Mouse (Mus musculus) neural tube, embryonic 13.5 days (tissue): ENCODE measurements around the gene Dip2b. TPM values are rescaled to one million over a fixed set of nuclear protein-coding genes. Genes with fewer than 3 reads are reported as not detected.
"Not testable (repeated sequence)": the region's sequence is repeated elsewhere in the genome, so short reads cannot be mapped to it uniquely, and the experiment has no call there.

Source experiments
- ATAC-seq: fragments of 200-750 bp; cut with Nextera tagmentation; 2 replicates; pipeline ENCODE4 v1.8.0; 2017; ENCODE audit warnings: low read depth, mild to moderate bottlenecking, moderate TSS enrichment, moderate library complexity
- H3K27ac ChIP-seq: fragments of 300-500 bp; sonication (generic); replicated peaks from 2 replicates; pipeline ENCODE4 v1.5.1; 2015; ENCODE audit warnings: moderate library complexity, mild to moderate bottlenecking, inconsistent platforms
- H3K27me3 ChIP-seq: fragments of 300-500 bp; sonication (generic); 2 replicates; pipeline ENCODE4 v1.6.1; 2015; ENCODE audit warnings: mild to moderate bottlenecking, inconsistent platforms
- H3K36me3 ChIP-seq: fragments of 300-500 bp; sonication (generic); 2 replicates; pipeline ENCODE4 v1.6.1; 2015; ENCODE audit warnings: mild to moderate bottlenecking, inconsistent platforms
- H3K4me1 ChIP-seq: fragments of 300-500 bp; sonication (generic); replicated peaks from 2 replicates; pipeline ENCODE4 v1.6.1; 2015; ENCODE audit warnings: inconsistent platforms
- H3K4me2 ChIP-seq: fragments of 300-500 bp; sonication (generic); 2 replicates; pipeline ENCODE4 v1.6.1; 2015; ENCODE audit warnings: inconsistent platforms, mild to moderate bottlenecking, moderate library complexity
- H3K4me3 ChIP-seq: fragments of 300-500 bp; sonication (generic); 2 replicates; pipeline ENCODE4 v1.5.1; 2015; ENCODE audit warnings: mild to moderate bottlenecking, inconsistent platforms
- H3K9ac ChIP-seq: fragments of 300-500 bp; sonication (generic); 2 replicates; pipeline ENCODE4 v1.6.1; 2015; ENCODE audit warnings: moderate library complexity, mild to moderate bottlenecking, inconsistent platforms
- H3K9me3 ChIP-seq: fragments of 300-500 bp; sonication (generic); 2 replicates; pipeline ENCODE4 v1.6.1; 2016; ENCODE audit warnings: inconsistent platforms
- WGBS: fragments of 180-500 bp; shearing (Covaris S2); methylation state at CpG from one replicate; pipeline ENCODE4 v1.1.7; 2015; 5-methylcytosine and 5-hydroxymethylcytosine counted together
- polyA plus RNA-seq: library from polyadenylated mRNA; unstranded; fragments of >200 nt; fragmentation: Nextera tagmentation; extraction: Ambion mirVana; gene quantifications from 2 replicates; pipeline ENCODE4 v1.2.1, GENCODE M21; 2015

The Dip2b gene
- polyA plus RNA-seq, 1 experiment from 2014 or later: 18.5 TPM

DNA sequence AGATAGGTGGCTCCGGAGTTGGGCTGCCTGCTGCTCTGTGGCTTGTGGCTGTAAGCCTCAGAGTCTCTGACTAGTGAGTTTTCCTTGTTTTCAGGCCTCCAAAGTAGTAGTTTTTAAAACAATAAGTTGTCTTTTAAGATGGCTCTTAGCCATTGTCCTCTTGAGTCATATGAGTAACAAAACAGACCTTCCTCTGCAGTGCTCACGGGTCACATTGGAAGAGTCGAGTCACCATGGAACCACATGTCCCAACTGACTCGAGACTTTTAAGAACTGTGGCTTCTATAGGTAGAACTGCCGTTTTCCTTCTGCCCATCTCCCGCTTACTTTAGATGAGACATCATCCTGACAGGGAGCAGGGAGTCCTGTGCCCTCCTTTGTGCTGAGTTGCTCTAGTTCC is 198.5 kb downstream of the Dip2b start:
- no peak overlapping the region for H3K4me3 ChIP-seq
- H3K9ac ChIP-seq: no peak overlapping the region
- no peak for ATAC-seq
- WGBS: 94% methylated on average over 6 of the region's 6 CpGs
- H3K36me3 ChIP-seq: peaks cover 71% of the 10 kb centered on the region
- H3K27me3 ChIP-seq: no peaks in the 10 kb centered on the region
- H3K4me2 ChIP-seq: no peak overlapping the region
- H3K27ac ChIP-seq: no peak overlapping the region
- no peaks in the 10 kb centered on the region for H3K9me3 ChIP-seq
- no peaks in the 10 kb centered on the region for H3K4me1 ChIP-seq

DNA sequence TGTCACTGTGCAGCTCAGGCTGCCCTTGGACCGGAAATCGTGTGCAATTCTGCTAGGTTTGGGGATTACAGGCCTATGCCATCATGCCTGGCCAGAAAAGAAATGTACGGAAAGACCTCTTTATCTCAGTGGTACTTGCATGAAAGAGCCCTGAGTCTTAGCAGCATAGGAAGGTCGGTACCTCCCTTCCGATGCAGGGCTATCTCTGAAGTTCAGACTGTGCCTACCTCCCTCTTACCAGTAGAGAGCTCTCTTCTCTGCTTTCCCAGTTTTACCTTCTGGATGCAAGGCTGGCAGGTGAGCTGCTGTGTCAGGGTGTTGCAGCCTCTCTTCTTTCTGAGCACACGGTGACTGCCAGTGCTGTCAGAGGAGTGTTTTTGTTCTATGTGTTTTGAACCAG is 203.3 kb downstream of the Dip2b start:
- Histone ChIP-seq H3K27me3 (no peaks in the 10 kb centered on the region), H3K27ac (no peak overlapping the region), H3K9ac (no peak overlapping the region), H3K9me3 (no peaks in the 10 kb centered on the region), H3K36me3 (peaks cover 84% of the 10 kb centered on the region), H3K4me3 (no peak overlapping the region), H3K4me1 (no peaks in the 10 kb centered on the region), H3K4me2 (no peak overlapping the region)
- no peak for ATAC-seq
- WGBS: 91% methylated on average over 6 of the region's 6 CpGs

DNA sequence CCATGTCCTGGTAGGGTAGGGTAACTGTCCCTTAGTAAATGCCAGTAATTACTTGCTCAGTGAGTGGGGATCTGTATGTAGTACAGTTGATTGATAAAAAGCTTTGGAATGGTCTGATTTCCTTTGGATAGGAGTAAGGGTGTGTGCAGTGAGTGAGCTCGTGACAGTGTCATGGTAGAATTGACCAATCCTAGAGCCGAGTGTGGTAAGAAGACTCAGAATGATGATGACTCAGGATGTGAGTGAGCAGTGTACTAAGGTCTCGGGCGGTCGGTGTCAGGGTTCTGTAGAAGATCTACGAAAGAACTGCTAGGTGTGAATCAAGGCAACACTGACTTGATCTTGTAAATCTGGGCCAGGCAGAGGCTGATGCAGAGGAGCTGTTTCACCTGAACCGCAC is 207.5 kb downstream of the Dip2b start:
- Histone ChIP-seq H3K27me3 (no peaks in the 10 kb centered on the region), H3K4me2 (no peak overlapping the region), H3K9me3 (no peaks in the 10 kb centered on the region), H3K9ac (no peak overlapping the region), H3K36me3 (peaks cover 90% of the 10 kb centered on the region), H3K4me1 (no peaks in the 10 kb centered on the region), H3K27ac (no peak overlapping the region), H3K4me3 (no peak overlapping the region)
- no peak for ATAC-seq
- 94% methylated on average over 7 of the region's 7 CpGs for WGBS

DNA sequence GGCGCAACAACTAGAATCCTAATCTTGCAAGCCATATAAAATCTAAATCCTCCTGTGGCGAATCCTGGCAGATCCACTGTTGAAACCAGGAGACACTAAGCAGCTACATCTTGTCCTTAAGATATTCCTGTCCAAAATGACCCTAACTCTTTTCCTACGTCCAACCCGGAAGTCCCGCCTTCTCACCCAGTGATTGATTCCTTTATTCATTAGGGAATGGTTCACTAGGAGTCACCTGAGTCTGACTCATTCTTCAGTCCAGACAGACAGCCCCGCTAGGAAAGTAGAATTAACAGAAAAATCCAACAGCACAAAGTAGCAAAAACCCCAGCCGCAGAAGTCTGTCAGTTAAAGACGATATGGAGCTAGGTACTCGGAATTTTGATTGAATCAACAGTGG is 208.8 kb downstream of the Dip2b start:
- H3K9ac ChIP-seq: no peak overlapping the region
- no peaks in the 10 kb centered on the region for H3K4me1 ChIP-seq
- ATAC-seq: no peak
- no peaks in the 10 kb centered on the region for H3K27me3 ChIP-seq
- no peak overlapping the region for H3K4me3 ChIP-seq
- H3K4me2 ChIP-seq: no peak overlapping the region
- no peak overlapping the region for H3K27ac ChIP-seq
- peaks cover 97% of the 10 kb centered on the region for H3K36me3 ChIP-seq
- WGBS: 94% methylated on average over 9 of the region's 9 CpGs
- H3K9me3 ChIP-seq: no peaks in the 10 kb centered on the region

DNA sequence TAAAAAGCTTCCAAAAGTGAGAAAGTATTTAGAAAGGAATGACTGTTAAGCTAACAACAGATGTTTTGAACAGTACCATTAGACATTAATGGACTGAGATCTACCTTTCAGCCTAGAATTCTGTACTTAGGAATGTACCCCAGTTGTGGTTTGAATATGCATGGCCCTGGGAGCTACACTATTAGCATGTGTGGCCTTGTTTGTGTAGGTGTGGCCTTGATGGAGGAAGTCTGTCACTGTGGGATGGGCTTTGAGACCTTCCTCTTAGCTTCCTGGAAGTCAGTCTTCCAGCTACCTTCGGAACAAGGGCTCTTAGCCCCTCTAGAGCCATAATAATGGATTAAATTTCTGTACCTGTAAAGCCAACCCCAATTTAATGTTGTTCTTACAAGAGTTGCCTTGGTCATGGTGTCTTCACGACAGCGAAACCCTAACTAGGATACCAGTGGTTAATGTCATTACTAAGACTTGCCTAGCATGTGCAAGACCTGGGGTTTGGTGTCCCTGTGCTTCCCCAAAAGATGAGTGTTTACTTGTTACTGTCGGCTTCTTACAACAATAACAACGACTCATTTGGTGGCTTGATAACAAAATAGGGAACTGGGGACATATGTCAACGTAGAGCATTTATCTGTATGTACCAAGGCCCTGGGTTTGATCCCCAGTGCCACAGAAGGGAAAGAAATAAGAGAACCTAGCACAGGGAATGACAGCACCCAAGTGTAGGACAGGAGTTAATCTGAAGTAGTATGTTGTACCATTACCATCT is 210.4 kb downstream of the Dip2b start:
- Histone ChIP-seq H3K4me3 (no peak overlapping the region), H3K4me1 (no peaks in the 10 kb centered on the region), H3K27me3 (no peaks in the 10 kb centered on the region), H3K9ac (no peak overlapping the region), H3K36me3 (peaks cover 97% of the 10 kb centered on the region), H3K9me3 (no peaks in the 10 kb centered on the region), H3K4me2 (no peak overlapping the region), H3K27ac (no peak overlapping the region)
- 98% methylated on average over 6 of the region's 6 CpGs for WGBS
- no peak for ATAC-seq

DNA sequence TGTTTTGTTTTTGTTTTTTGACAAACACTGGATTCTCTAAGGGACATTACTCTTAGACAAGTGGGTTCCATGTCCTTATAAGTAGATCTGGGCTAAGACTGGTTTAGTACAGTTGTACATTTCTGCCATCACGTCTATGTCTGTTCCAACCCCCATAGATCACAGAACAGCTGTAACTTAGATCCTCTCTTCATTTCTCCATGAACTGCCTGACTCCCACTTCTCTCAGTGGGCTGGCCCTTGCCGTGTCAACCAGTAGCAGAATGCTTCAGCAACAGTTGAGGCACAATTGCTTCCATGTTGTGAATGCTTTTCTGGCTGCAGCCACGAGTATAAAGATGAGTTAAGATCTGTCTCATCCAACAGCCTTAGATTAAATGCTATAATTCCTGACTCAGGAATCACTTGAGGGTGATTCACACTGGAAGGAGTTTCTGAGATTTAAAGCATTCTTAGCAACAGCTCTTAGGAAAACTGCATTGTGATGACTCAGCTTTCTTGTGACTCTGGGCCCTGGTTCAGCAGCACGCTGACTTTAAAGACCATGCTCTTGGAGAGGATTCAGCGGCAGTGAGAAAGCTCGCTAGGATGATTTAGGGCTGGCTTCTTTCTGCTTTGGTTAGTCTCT is 212.8 kb downstream of the Dip2b start:
- Histone ChIP-seq H3K4me1 (no peaks in the 10 kb centered on the region), H3K9ac (no peak overlapping the region), H3K27me3 (no peaks in the 10 kb centered on the region), H3K4me2 (no peak overlapping the region), H3K9me3 (no peaks in the 10 kb centered on the region), H3K4me3 (no peak overlapping the region), H3K27ac (no peak overlapping the region), H3K36me3 (peaks cover 96% of the 10 kb centered on the region)
- WGBS: 82% methylated on average over 6 of the region's 6 CpGs
- no peak for ATAC-seq

DNA sequence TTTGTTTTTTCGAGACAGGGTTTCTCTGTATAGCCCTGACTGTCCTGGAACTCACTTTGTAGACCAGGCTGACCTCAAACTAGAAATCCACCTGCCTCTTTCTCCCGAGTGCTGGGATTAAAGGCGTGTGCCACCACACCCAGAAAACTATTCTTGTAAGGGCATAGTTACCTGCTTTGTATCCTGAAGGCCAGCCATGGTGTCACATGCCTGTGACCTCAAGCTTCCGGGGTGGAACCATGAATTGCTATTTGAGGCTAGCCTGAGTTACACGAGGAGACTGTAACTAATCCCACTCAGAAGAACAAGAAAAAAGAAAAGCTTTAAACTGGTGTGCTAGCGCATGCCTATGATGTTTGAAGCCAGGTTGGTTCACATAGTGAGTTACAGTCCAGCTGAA is 217.9 kb downstream of the Dip2b start:
- Histone ChIP-seq H3K4me3 (no peak overlapping the region), H3K9me3 (no peaks in the 10 kb centered on the region), H3K27ac (no peak overlapping the region), H3K27me3 (no peaks in the 10 kb centered on the region), H3K36me3 (peaks cover 84% of the 10 kb centered on the region), H3K4me1 (no peaks in the 10 kb centered on the region), H3K4me2 (no peak overlapping the region), H3K9ac (no peak overlapping the region)
- no peak for ATAC-seq
- WGBS: 92% methylated on average over 6 of the region's 6 CpGs

DNA sequence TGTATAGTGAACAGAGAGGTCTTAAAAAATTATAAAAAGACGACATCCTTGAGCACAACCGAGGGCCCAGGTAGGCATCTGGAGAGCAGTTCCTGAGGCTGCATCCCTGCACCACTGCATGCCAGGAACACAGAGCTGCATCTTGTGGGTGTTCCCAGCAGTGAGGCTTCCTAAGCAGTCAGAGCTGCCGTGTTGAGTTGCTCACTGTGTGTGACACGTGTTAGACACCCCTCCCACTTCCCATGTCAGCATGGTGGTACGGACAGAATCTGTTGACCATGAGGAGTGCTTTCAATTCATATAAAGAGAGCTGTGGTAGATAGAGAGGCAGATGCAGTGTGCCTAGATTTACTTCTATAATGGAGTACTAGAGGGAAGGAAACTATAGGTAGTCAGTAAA is 218.8 kb downstream of the Dip2b start:
- no peak for ATAC-seq
- Histone ChIP-seq H3K4me1 (no peaks in the 10 kb centered on the region), H3K4me3 (no peak overlapping the region), H3K27ac (no peak overlapping the region), H3K9me3 (no peaks in the 10 kb centered on the region), H3K9ac (no peak overlapping the region), H3K4me2 (no peak overlapping the region), H3K36me3 (peaks cover 81% of the 10 kb centered on the region), H3K27me3 (no peaks in the 10 kb centered on the region)
- 93% methylated on average over 5 of the region's 5 CpGs for WGBS

DNA sequence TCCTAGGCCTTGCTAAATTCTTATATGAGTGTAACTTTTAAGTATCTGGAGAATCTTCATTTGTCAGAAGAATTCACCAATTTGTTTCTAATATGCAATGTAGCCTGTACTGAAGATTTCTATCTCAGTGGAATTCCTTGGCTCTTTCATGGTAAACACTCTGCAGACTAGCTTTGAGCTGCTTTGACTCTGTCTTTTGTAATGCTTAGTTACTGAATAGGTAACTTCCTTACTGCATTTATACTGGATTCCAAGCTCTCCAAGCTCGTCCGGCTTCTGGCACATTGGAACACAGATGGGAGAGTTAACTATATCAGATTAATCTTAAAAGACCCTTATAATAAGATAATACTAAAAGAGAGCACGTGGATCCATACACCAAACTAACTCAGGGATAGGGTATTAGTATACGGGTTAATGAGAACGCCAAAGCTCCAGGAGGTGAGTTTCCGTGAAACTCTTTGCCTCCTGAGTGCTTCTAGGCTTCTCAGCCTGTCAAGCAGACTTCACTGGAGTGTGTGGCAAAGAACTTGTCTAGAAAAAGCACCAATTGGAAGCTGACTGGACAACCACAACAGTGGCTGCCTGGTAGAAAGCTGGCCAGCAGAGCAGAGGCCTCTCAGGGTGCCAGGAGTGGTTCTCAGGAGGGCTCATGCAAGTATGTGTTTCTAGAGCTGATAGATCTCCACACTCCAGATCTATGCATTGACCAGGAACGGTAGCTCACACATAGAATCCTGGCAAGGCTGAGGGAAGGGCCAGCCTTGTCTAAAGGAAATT is 220.4 kb downstream of the Dip2b start:
- Histone ChIP-seq H3K4me2 (no peak overlapping the region), H3K9ac (no peak overlapping the region), H3K4me1 (no peaks in the 10 kb centered on the region), H3K9me3 (no peaks in the 10 kb centered on the region), H3K36me3 (peaks cover 67% of the 10 kb centered on the region), H3K27ac (no peak overlapping the region), H3K27me3 (no peaks in the 10 kb centered on the region), H3K4me3 (no peak overlapping the region)
- 94% methylated on average over 7 of the region's 7 CpGs for WGBS
- no peak for ATAC-seq

DNA sequence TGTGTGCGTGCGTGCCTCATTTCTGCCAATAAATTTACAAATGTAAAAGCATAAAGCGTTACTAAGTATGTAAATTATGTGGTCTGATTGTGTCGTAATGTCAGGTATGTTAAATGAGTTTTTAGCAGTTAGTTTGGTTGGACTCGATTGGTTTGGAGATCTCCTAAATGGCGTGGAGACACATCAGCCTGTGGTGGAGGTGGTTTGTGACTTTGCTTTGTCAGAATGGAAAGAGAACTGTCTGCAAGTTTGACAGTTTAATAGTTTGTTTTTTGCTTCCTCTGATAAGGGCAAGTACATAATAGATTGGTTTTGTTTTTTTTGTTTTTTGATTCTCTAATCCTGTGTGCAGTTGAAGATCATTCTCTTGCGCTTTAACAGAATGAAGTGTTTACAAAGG is 221.9 kb downstream of the Dip2b start:
- H3K9ac ChIP-seq, ATAC-seq, H3K9me3 ChIP-seq, H3K27ac ChIP-seq, H3K4me1 ChIP-seq, H3K4me3 ChIP-seq, H3K27me3 ChIP-seq, H3K4me2 ChIP-seq: not testable (repeated sequence)
- peaks cover 52% of the 10 kb centered on the region for H3K36me3 ChIP-seq
- WGBS: 84% methylated on average over 6 of the region's 7 CpGs

DNA sequence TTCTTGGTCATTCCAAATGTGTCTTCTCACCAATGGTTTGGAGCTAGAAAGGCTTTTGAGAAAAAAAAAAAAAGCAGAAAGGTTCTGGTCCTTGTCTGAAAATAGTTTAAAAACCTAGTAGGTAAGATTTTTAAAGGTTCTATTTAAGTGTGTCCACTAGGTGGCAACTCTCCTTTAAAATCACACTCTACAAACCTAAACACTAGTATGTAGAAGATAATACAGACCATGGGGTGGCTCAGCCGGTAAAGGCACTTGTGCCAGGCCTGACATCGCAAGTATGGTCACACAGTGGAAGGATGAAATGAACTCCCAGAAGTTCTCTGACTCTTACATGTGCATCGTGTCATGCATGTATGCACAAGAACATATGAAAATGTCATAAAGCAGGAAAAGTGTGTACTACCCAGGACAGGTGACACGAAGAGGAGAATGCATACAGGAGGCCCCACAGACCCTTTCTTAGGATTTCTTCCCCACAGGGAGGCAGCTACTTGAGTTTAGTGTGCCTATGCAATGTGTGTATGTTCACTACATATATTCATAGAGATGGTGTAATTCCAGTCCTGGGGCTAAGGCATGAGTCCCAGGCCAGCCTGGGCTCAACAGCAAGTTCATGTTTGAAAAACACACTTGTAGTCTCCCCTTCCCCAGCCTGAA is 224.9 kb downstream of the Dip2b start:
- Histone ChIP-seq H3K9ac (no peak overlapping the region), H3K4me1 (no peaks in the 10 kb centered on the region)
- WGBS: 15% methylated on average over 4 of the region's 4 CpGs

More for the DNA sequence above, 224.9 kb downstream of the Dip2b start:
- ATAC-seq: no peak
- Histone ChIP-seq H3K4me2 (no peak overlapping the region), H3K4me3 (no peak overlapping the region), H3K36me3 (peaks cover 24% of the 10 kb centered on the region), H3K27ac (no peak overlapping the region), H3K9me3 (no peaks in the 10 kb centered on the region), H3K27me3 (no peaks in the 10 kb centered on the region)
